14 mouse cellular contexts compared by ENCODE assay signal in genomic region chr3:85710695-85711094, GRCm38 (mm10).
A peak's percentile ranks its signal among the peaks of the same experiment; 100 is the strongest.
DNase-seq lines count a peak whose midpoint lies in the region; ATAC-seq and TF ChIP-seq lines count a peak whose summit lies in the region.
"Had no signal": no experiment of that assay in that cellular context is flagged by ENCODE, and none has a peak within 500 bp of the region (broad histone marks: within the 10 kb centered on the region; RNA-seq: fewer than 3 reads in every experiment).

No protein-coding gene starts in this region.

- H3K9me3 ChIP-seq in liver, postnatal 0 days (ENCODE audit: low read length) = no peaks in the 10 kb centered on the region

- WGBS in lung, adult 2 months = 39% methylated on average over 8 of the region's 8 CpGs
- 42% methylated on average over 8 of the region's 8 CpGs for WGBS in liver, postnatal 0 days (ENCODE audit: insufficient replicate concordance)

- no peak overlapping the region for H3K4me2 ChIP-seq in liver, postnatal 0 days (ENCODE audit: low read depth, low read length)

- H3K27me3 ChIP-seq in liver, postnatal 0 days (ENCODE audit: insufficient read depth, low read length) = no peaks in the 10 kb centered on the region

- no peak overlapping the region for H3K27ac ChIP-seq in liver, postnatal 0 days (ENCODE audit: low read depth)
- H3K27ac ChIP-seq in layer of hippocampus, adult 2 months = no peak overlapping the region
- H3K27ac ChIP-seq: gastrocnemius, adult 2 months; macrophage had no signal

- no peak for TF ChIP-seq EP300 in liver, postnatal 0 days (IDR thresholded peaks at IDR 0.05; ENCODE audit: low read depth)

- DNase-seq in lung, adult 18-20 months = peak; percentile 10 to 20
- DNase-seq in lung, adult 2 months = no peak
- peak; percentile 53 for DNase-seq in MEL-GATA-1-ER (ENCODE audit: extremely low read depth, low read depth)
- DNase-seq in c-Kit-positive CD71-positive TER-119-positive erythroid progenitor cells, embryonic 14.5 days (ENCODE audit: low spot score) = peak; percentile 65
- peak; percentile 27 for DNase-seq in liver, postnatal 0 days
- DNase-seq in layer of hippocampus, adult 2 months (ENCODE audit: low spot score in 2 of 2) = no peak
- DNase-seq: adrenal gland, postnatal 14 days; cerebellum, adult 11-12 months; gastrocnemius, adult 2 months; right cerebral cortex, postnatal 14 days; thymus, postnatal 25 days had no signal

- H3K4me3 ChIP-seq in lung, adult 2 months (replicated peaks; ENCODE audit: extremely low read depth, low read depth, low read length) = no peak overlapping the region
- no peak overlapping the region for H3K4me3 ChIP-seq in liver, postnatal 0 days (ENCODE audit: low read depth, low read length)
- H3K4me3 ChIP-seq in layer of hippocampus, adult 2 months = no peak overlapping the region
- H3K4me3 ChIP-seq: gastrocnemius, adult 2 months had no signal

- H3K9ac ChIP-seq in liver, postnatal 0 days (replicated peaks) = no peak overlapping the region

- peak; percentile 50 for ATAC-seq in liver, postnatal 0 days
- ATAC-seq in megakaryocyte, adult 5-6 weeks (ENCODE audit: poor library complexity, severe bottlenecking) = no peak
- ATAC-seq: hindbrain, embryonic 16.5 days had no signal

- TF ChIP-seq POLR2A in lung, adult 2 months (IDR thresholded peaks at IDR 0.05; ENCODE audit: borderline replicate concordance, extremely low read depth, low read depth, low read length) = no peak

- no peaks in the 10 kb centered on the region for H3K36me3 ChIP-seq in liver, postnatal 0 days (replicated peaks; ENCODE audit: insufficient read depth, low read length)

- no peak for TF ChIP-seq CTCF in lung, adult 2 months (IDR thresholded peaks at IDR 0.05; ENCODE audit: insufficient read depth, low read length)
- TF ChIP-seq CTCF in liver, postnatal 0 days (IDR thresholded peaks at IDR 0.05; ENCODE audit: low read depth) = no peak
- no peak for TF ChIP-seq CTCF in layer of hippocampus, adult 2 months (conservative IDR thresholded peaks at IDR 0.05)

- H3K4me1 ChIP-seq in lung, adult 2 months (ENCODE audit: control insufficient read depth, insufficient read depth, low read length) = no peaks in the 10 kb centered on the region
- no peaks in the 10 kb centered on the region for H3K4me1 ChIP-seq in liver, postnatal 0 days (ENCODE audit: insufficient read depth)

Comparison
In these comparisons a context has a peak if more than half of its experiments do, and no peak if none do; other contexts are left out.
1. DNase-seq: peak in lung, adult 18-20 months (2 of 2), MEL-GATA-1-ER (single experiment), c-Kit-positive CD71-positive TER-119-positive erythroid progenitor cells, embryonic 14.5 days (single experiment) and liver, postnatal 0 days (single experiment); none in lung, adult 2 months (single experiment) and layer of hippocampus, adult 2 months (0 of 2).